Mouse (Mus musculus) gastrocnemius, postnatal 10 days (tissue): Measurements from ENCODE around the gene Rin3. TPM values are rescaled to one million over a fixed set of nuclear protein-coding genes. Genes with fewer than 3 reads are reported as not detected.
A peak's percentile ranks its signal among the peaks of the same experiment; 100 is the strongest.

Source experiments
- DNase-seq: peaks from one replicate; pipeline ENCODE4 v3.0.0; 2021; ENCODE audit warnings: mixed read lengths
- total RNA-seq, 2 experiments: library from RNA; stranded (reverse); gene quantifications; 2 replicates each; pipeline ENCODE4 v1.2.3; 2021

Gene Rin3
- total RNA-seq, 2 experiments from 2014 or later, result 13.2 to 21.0 TPM

DNA sequence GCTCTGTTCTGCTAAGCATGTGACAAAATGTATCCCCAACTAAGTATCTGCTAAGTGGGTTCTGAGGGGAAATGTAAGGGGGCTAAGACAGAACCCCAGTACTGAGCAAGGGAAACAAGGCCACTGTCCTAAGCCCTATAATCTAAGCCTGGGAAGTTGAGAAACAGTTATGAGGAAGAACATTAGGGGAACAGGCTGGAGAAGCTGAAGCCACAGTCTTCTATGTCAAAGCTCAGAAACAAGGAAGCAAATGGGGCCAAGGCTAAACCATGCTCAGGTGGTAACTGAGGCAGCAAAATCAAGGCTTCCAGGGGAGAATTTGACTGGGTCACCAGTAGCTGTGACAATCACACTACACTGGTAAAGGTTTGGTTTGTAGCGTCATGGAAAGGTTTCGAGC, 50.3 kb downstream of the Rin3 start:
- no peak for DNase-seq

DNA sequence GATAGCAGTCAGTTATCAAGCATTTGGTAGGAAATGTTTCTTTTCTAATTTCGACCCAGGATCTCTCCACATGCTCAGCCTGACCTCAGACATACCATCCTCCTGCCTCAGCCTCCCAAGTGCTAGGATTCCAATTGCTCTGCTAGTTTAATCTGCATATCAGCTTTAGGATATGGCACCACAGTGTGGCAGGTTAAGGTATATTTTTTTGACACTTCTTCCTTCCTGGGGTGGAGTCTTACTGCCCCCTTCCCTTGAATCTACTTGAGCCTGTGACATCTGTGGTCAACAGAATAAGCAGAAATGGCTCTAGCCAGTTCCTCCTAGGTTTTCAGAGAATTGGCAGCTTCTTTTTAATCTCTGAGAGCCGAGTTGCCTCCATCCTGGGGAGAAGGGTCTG, 56.2 kb downstream of the Rin3 start:
- no peak for DNase-seq

GRCm38 (mm10) chr12:102340471-102340870, 57.6 kb downstream of the Rin3 start:
- DNase-seq, result no peak

DNA sequence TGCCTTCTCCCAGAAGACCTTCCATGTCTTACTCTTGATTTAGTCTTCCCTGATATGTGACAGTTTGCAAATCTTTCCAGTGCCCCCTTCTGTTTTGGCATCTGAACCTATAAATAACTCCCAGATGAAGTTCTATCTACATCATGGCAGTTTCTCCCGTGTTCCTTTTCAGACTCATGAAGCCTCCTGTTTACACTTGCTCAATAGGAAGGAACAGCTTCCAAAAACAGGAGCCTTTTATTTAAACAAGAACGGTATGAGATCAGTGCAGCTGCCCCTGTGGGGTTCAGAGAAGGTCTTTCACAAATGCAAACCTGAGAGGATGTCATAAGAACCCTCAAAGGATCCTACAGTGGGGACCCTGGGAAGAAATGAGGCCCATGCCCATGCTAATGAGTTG, 59.3 kb downstream of the Rin3 start:
- no peak for DNase-seq

GRCm38 (mm10) chr12:102342602-102343001, 59.8 kb downstream of the Rin3 start:
- DNase-seq, result no peak

- DNase-seq, result no peak
Observed at GRCm38 (mm10) chr12:102345031-102345815, 62.4 kb downstream of the Rin3 start.

- peak; percentile 37 for DNase-seq
Observed at GRCm38 (mm10) chr12:102346507-102346906, 63.7 kb downstream of the Rin3 start.

DNA sequence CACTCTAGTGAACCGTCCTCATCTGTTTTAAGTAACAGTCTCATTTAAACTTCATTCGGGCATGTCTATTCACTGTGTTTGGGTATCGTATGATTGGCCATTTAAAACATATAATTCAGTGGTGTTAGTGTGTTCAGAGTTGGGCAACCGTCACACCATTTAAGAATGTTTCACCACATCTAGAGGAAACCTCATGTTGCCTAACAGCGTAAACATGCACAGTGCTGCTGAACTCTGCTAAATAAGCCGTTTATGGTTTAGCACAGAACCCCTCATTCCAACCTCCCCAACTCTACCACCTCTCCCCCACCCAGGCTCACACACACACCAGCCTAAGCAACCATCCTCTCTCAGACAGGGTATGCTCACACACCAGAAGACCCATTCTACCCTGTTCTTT, 65.6 kb downstream of the Rin3 start:
- no peak for DNase-seq

GRCm38 (mm10) chr12:102350997-102351396, 68.1 kb downstream of the Rin3 start:
- no peak for DNase-seq

GRCm38 (mm10) chr12:102354126-102354984, 71.5 kb downstream of the Rin3 start:
- no peak for DNase-seq

GRCm38 (mm10) chr12:102355784-102356183, 72.9 kb downstream of the Rin3 start:
- no peak for DNase-seq

- DNase-seq, result no peak
Observed at GRCm38 (mm10) chr12:102356781-102357180, 73.9 kb downstream of the Rin3 start.

DNA sequence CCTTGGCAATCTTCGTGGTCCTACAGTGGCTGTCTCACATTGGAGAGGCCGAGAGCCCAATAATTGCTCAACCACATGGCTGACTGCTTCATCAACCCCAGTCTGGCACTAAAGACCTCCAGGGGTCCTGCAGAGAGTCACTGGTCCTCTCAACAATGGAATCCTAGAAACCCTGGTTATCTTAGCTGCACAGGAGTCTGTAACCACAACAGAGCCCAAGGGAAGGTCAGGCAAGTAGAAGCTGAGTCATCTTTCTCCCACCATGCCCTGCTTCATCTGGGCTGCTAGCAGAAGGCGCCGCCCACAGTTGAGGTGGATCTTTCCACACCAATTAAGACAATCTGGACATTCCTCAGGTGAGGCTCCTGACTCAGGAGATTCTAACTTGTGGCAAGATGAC, 76.5 kb downstream of the Rin3 start:
- DNase-seq, result no peak

DNA sequence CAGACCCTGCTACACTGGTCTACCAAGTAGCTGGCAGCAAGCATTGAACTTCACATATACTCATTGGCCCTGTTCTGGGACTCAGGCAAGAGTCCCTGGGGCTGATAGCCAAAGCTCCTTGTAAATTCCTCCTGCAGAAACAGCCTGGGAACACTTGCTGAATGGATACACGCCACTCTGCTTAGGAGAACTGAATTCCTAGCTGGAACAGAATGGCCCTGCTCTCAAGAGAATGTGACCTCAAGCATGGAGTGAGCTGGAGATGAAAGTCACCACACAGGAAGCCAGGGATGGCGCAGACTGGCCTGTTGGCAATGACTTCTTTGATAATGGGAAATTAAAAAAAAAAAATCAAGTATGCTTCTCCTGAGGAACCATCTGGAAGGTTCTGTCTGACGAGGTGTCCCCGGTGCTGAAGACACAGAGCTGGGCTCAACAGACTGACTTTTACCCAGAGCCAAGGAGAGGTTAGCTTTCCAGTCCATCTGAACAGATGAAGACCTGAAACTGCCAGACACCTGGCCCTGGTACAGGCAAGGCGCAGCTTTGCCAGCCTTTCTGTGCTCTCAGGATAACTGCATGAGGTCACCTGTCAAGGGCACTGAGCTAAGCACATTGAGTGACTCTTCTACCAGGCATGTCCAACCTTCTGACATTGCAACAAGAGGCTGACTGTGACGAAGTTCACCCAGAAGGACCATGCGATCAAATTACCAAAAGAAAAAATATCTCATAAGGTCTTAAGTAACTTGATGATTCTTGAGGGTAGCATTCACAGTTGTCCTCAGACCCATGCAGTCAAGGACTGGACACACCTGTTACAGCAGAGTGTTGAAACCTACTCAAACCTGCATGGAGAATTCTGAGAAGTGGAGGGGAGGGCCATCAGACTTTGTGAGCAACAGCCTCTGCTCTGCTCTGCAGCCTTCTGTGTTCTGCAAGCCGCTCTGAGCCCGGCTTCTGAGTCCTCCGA, 78.6 kb downstream of the Rin3 start:
- DNase-seq, result no peak

DNA sequence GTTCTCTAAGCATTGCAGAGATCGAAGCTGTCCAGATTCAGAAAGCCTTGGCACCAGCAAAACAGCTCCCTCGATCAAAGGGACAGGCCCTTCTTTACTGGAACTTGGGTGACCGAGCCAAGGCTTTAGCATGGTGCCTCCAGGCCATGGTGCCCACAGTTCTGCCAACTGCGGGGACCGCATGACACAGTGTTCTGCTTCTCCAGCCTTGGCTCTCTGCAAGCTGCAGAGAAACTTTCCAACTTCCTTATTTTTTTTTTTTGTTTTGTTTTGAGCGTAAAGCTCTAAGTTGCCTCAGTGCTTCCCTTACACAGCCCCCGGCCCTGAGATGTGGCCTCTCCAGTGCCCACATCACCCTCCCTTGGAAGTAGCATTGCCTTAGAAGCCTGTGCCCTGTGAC, 82.2 kb downstream of the Rin3 start:
- DNase-seq, result no peak

DNA sequence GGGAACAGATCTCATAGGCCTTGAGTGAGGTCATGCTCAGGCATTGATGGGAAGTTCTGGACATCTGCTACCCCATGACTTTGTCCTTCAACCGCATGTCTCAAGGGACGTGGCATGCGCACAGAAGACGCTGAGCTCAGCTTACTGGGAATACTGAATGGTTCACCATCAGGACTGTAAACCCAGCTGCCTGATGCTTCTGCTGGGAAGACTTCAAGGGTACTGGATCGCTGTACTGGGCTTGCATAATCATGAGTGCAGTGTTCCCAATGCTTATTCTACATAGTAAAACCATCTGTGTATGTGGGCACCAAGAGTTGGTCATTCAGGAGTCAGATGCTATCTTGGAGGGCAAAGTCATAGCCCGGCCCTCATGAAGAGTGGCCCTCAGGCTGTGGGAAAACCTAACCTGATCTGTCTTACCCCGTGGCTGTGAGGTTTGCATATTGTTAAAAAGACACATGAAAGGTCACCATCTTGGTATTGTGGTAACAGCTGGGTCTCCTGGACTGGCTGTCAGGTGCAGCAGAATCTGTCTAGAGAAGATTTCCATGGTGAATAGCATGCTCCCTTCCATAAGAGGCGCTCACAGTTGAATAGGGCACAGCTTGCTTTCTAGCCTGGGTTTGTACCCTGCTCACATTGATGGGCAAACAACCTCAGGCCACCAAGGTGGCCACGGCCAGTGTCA, 83.4 kb downstream of the Rin3 start:
- DNase-seq, result no peak

GRCm38 (mm10) chr12:102367075-102367474, 84.2 kb downstream of the Rin3 start:
- DNase-seq, result no peak

DNA sequence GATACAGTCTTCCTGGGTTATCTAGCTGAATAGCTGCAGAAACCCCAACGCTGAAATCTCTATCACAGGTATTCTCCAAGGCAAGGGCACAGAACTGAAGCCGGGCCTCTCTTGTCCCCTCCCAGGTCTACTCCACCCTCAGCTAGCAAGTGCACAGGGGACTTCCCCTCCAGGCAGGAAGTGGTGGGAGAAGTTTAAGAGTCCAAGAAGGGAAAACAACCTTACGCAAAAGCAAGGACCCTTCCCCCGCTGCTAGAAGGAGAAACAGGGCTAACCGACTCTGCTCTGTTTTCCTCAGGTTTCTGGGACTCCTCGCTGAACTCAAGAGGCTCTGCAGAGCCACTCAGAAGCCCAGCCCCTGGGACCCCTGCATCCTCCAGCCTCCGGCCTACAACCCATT, 85.2 kb downstream of the Rin3 start:
- no peak for DNase-seq

DNA sequence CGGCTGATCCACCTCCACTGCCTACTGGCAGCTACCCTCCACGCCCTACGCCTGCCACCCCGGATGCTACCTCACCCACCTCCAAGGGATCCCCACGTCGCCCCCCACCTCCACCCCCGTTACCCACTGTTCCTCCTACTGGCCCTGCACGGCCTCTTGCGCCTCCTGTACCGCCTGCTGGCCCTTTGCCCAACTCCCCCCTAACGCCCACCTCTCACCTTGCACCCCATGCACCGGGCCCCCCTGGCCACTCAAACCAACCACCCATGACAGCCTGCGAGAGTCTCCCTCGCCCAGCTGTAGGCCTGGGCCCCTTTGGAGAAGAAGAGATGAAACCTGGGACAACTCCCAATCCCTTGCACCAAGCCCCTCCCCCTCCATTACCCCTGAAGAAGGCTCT, 85.7 kb downstream of the Rin3 start:
- DNase-seq, result no peak

DNA sequence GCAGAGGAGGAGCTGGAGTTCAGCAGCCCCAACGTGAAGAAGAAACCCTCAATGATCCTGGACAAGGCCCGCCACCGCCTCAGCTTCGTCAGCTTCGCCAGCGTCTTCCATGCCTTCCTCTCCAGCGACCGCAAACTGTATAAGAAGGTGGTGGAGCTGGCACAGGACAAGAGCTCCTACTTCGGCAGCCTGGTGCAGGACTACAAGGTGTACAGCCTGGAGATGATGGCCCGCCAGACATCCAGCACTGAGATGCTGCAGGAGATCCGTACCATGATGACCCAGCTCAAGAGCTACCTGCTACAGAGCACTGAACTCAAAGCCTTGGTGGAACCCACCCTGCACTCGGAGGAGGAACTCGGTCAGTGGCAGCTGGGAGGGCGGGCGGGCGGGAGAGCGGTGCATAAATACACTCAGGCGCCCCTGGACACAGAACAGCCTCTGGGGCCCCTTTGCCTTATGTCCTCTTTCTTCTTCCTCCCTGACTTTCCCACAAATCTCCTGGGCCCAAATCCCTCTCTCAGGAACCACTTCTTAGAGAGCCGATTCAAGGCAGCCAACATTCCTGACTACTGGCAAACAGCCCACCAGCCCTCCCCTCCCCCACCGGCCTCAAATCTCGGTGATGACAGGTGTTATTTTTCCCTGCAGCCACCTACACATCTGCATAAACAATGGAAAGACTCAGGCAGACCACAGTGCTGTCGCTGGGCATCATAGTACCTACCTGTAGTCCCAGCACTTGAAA, 86.8 kb downstream of the Rin3 start:
- DNase-seq, result no peak

GRCm38 (mm10) chr12:102370931-102371500, 88.2 kb downstream of the Rin3 start:
- no peak for DNase-seq
